In the genomic region with DNA sequence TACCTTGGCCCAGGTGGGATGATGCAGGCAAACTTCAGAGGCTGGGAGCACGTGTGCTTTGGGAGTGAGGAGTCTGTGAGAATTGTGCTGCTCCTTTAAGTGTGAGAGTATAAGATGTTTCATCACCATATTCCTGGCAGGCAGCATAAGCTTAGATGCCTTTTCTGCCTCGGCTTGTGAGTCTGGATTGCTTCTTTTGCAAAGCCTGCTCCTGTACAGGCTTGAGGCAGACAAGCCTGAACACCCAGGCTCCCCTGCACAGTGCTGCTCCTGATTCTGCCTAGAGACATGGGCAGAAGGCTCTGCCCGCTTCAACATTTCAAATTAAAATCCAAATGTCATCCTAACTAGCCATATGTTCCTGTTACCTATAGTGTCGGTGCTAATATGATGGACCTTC, we compare ENCODE assay signal across 17 mouse cellular contexts.
DNase-seq lines count a peak whose midpoint lies in the region; ATAC-seq lines count a peak whose summit lies in the region.
"Had no signal": no experiment of that assay in that cellular context is flagged by ENCODE, and none has a peak within 500 bp of the region (broad histone marks: within the 10 kb centered on the region; RNA-seq: fewer than 3 reads in every experiment).

No protein-coding gene starts in this region.

- no peak overlapping the region for H3K4me3 ChIP-seq in limb, embryonic 15.5 days
- no peak overlapping the region for H3K4me3 ChIP-seq in limb, embryonic 10.5 days
- no peak overlapping the region for H3K4me3 ChIP-seq in embryonic facial prominence, embryonic 15.5 days (replicated peaks)
- no peak overlapping the region for H3K4me3 ChIP-seq in hindbrain, embryonic 11.5 days (ENCODE audit: low read depth, low read length)
- H3K4me3 ChIP-seq: heart, embryonic 13.5 days; hindbrain, embryonic 13.5 days had no signal

- peak; percentile 48; the same call in 1 of the 2 replicates for ATAC-seq in limb, embryonic 15.5 days (ENCODE audit: insufficient number of reproducible peaks, low FRiP score, low TSS enrichment, low read depth)
- no peak for ATAC-seq in embryonic facial prominence, embryonic 15.5 days (ENCODE audit: insufficient number of reproducible peaks, low FRiP score, low TSS enrichment, low read depth)
- ATAC-seq in hindbrain, embryonic 11.5 days (ENCODE audit: low FRiP score) = no peak
- ATAC-seq: forebrain, embryonic 16.5 days; hindbrain, postnatal 0 days had no signal

- H3K36me3 ChIP-seq in limb, embryonic 15.5 days = no peaks in the 10 kb centered on the region
- no peaks in the 10 kb centered on the region for H3K36me3 ChIP-seq in limb, embryonic 10.5 days
- no peaks in the 10 kb centered on the region for H3K36me3 ChIP-seq in embryonic facial prominence, embryonic 15.5 days
- no peaks in the 10 kb centered on the region for H3K36me3 ChIP-seq in hindbrain, embryonic 11.5 days (ENCODE audit: control insufficient read depth, insufficient read depth, low read length)
- H3K36me3 ChIP-seq: heart, embryonic 13.5 days; hindbrain, embryonic 13.5 days had no signal

- no peaks in the 10 kb centered on the region for H3K27me3 ChIP-seq in limb, embryonic 15.5 days
- H3K27me3 ChIP-seq in limb, embryonic 10.5 days (ENCODE audit: low read depth, poor library complexity, severe bottlenecking) = no peaks in the 10 kb centered on the region
- no peaks in the 10 kb centered on the region for H3K27me3 ChIP-seq in embryonic facial prominence, embryonic 15.5 days
- H3K27me3 ChIP-seq in hindbrain, embryonic 11.5 days (ENCODE audit: control insufficient read depth, insufficient read depth, low read length) = no peaks in the 10 kb centered on the region

- H3K4me2 ChIP-seq in limb, embryonic 15.5 days = no peak overlapping the region
- H3K4me2 ChIP-seq in embryonic facial prominence, embryonic 15.5 days (replicated peaks) = no peak overlapping the region
- no peak overlapping the region for H3K4me2 ChIP-seq in hindbrain, embryonic 11.5 days (replicated peaks; ENCODE audit: low read depth, low read length)
- H3K4me2 ChIP-seq: heart, embryonic 13.5 days; hindbrain, embryonic 13.5 days had no signal

- no peaks in the 10 kb centered on the region for H3K4me1 ChIP-seq in limb, embryonic 15.5 days
- H3K4me1 ChIP-seq in limb, embryonic 10.5 days = no peaks in the 10 kb centered on the region
- H3K4me1 ChIP-seq in embryonic facial prominence, embryonic 15.5 days = no peaks in the 10 kb centered on the region
- no peaks in the 10 kb centered on the region for H3K4me1 ChIP-seq in hindbrain, embryonic 11.5 days (replicated peaks; ENCODE audit: control insufficient read depth, insufficient read depth, low read length)
- H3K4me1 ChIP-seq: heart, embryonic 13.5 days; hindbrain, embryonic 13.5 days had no signal

- 58% methylated on average over 4 of the region's 4 CpGs for WGBS in limb, embryonic 15.5 days
- 77% methylated on average over 4 of the region's 4 CpGs for WGBS in limb, embryonic 10.5 days
- WGBS in embryonic facial prominence, embryonic 15.5 days = 45% methylated on average over 4 of the region's 4 CpGs
- WGBS in hindbrain, embryonic 11.5 days = 78% methylated on average over 4 of the region's 4 CpGs

- peak overlapping the region; percentile 35; the same call in 1 of the 2 replicates for H3K27ac ChIP-seq in limb, embryonic 15.5 days
- H3K27ac ChIP-seq in limb, embryonic 10.5 days = no peak overlapping the region
- peak overlapping the region; percentile 61 for H3K27ac ChIP-seq in embryonic facial prominence, embryonic 15.5 days (replicated peaks)
- no peak overlapping the region for H3K27ac ChIP-seq in hindbrain, embryonic 11.5 days (ENCODE audit: low read depth, low read length)
- H3K27ac ChIP-seq: heart, embryonic 13.5 days; hindbrain, embryonic 13.5 days; hindbrain, postnatal 0 days had no signal

- no peak for DNase-seq in limb, embryonic 10.5 days (ENCODE audit: low spot score)
- peak; percentile 78 for DNase-seq in NIH3T3 (ENCODE audit: low read depth)
- DNase-seq in right cerebral cortex, adult 2 months (ENCODE audit: low spot score in 2 of 2) = no peak
- no peak for DNase-seq in hindbrain, embryonic 11.5 days (ENCODE audit: low spot score)
- DNase-seq: adrenal gland, postnatal 25 days; cerebellum, adult 18-20 months; cerebellum, adult 9-11 months; cerebellum, postnatal 36 days; gastrocnemius, postnatal 36 days; heart, adult 11 months; heart, postnatal 36 days had no signal

- H3K9ac ChIP-seq in limb, embryonic 15.5 days = no peak overlapping the region
- no peak overlapping the region for H3K9ac ChIP-seq in embryonic facial prominence, embryonic 15.5 days
- H3K9ac ChIP-seq in hindbrain, embryonic 11.5 days (ENCODE audit: low read depth, low read length) = no peak overlapping the region
- H3K9ac ChIP-seq: heart, embryonic 13.5 days; hindbrain, embryonic 13.5 days had no signal

- H3K9me3 ChIP-seq in limb, embryonic 15.5 days = no peaks in the 10 kb centered on the region
- no peaks in the 10 kb centered on the region for H3K9me3 ChIP-seq in limb, embryonic 10.5 days (replicated peaks)
- H3K9me3 ChIP-seq in embryonic facial prominence, embryonic 15.5 days (replicated peaks) = no peaks in the 10 kb centered on the region
- no peaks in the 10 kb centered on the region for H3K9me3 ChIP-seq in hindbrain, embryonic 11.5 days (ENCODE audit: control insufficient read depth, low read length)
- H3K9me3 ChIP-seq: heart, embryonic 13.5 days; hindbrain, embryonic 13.5 days had no signal

Comparison
In these comparisons a context has a peak if more than half of its experiments do, and no peak if none do; other contexts are left out.
1. H3K27ac ChIP-seq: peak in limb, embryonic 15.5 days (single experiment) and embryonic facial prominence, embryonic 15.5 days (single experiment); none in limb, embryonic 10.5 days (single experiment) and hindbrain, embryonic 11.5 days (single experiment).